Mouse (Mus musculus): ENCODE results near the gene Zbtb20. TPM values are rescaled to one million over a fixed set of nuclear protein-coding genes. Genes with fewer than 3 reads are reported as not detected.

Gene Zbtb20
- polyA plus RNA-seq, 1 experiment = 9.6 TPM

GRCm38 (mm10) chr16:42880046-42880445 is 4.4 kb downstream of the Zbtb20 start:
- Histone ChIP-seq H3K4me1 (ENCODE audit: control insufficient read depth, insufficient read depth, insufficient read length, low read length) (no peaks in the 10 kb centered on the region), H3K27me3 (ENCODE audit: control insufficient read depth, insufficient read depth, low read length) (no peaks in the 10 kb centered on the region), H3K4me3 (ENCODE audit: low read depth, low read length) (no peak overlapping the region), H3K36me3 (ENCODE audit: control insufficient read depth, insufficient read depth, low read length) (no peaks in the 10 kb centered on the region), H3K27ac (ENCODE audit: insufficient read depth, low read depth, low read length) (no peak overlapping the region)
- TF ChIP-seq CTCF (IDR thresholded peaks at IDR 0.05; ENCODE audit: extremely low read depth, insufficient read length, insufficient replicate concordance, low read depth, low read length) = no peak
- no peak for TF ChIP-seq POLR2A (IDR thresholded peaks at IDR 0.05; ENCODE audit: low read depth, low read length)
- WGBS = 78% methylated on average over 3 of the region's 3 CpGs

- no peaks in the 10 kb centered on the region for H3K27me3 ChIP-seq (ENCODE audit: control insufficient read depth, insufficient read depth, low read length)
- no peaks in the 10 kb centered on the region for H3K4me1 ChIP-seq (ENCODE audit: control insufficient read depth, insufficient read depth, insufficient read length, low read length)
- H3K27ac ChIP-seq (ENCODE audit: insufficient read depth, low read depth, low read length) = no peak overlapping the region
- TF ChIP-seq CTCF (IDR thresholded peaks at IDR 0.05; ENCODE audit: extremely low read depth, insufficient read length, insufficient replicate concordance, low read depth, low read length) (no peak), POLR2A (IDR thresholded peaks at IDR 0.05; ENCODE audit: low read depth, low read length) (no peak)
- H3K36me3 ChIP-seq (ENCODE audit: control insufficient read depth, insufficient read depth, low read length) = no peaks in the 10 kb centered on the region
- H3K4me3 ChIP-seq (ENCODE audit: low read depth, low read length) = no peak overlapping the region
- WGBS = 77% methylated on average over 2 of the region's 2 CpGs
Measured at GRCm38 (mm10) chr16:42885538-42885937, 9.9 kb downstream of the Zbtb20 start.

- WGBS = 89% methylated on average over 7 of the region's 7 CpGs
Measured at GRCm38 (mm10) chr16:42885964-42886363, 10.3 kb downstream of the Zbtb20 start.

DNA sequence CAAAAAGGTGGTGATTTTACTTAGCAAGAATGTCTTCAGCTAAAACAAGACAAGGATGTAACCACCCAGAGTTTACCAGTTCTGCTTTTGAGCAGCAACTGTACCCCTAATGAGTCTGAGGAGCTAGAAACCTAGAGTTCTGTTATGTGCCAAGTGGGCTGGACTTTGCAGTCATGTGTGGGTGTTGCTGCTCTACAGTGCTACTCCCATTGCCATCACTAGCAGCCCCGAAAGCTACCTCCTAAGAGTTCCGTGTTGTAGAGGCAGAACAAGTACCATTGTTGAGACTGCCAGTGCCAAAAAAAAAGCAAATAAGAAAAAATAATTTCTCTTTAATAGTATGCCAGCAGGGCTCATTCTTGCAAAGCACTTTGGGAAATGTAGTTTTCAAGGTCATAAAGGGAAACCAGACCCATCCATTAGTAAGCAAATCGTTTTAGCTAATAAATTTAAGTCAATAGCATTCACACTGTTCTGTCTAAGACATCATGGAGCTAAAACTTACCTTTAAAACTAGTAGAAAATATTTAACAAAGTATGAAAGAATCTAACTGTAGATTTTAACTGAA is 21.5 kb downstream of the Zbtb20 start:
- H3K27ac ChIP-seq (ENCODE audit: insufficient read depth, low read depth, low read length) = no peak overlapping the region
- WGBS = 66% methylated on average over 3 of the region's 3 CpGs
- H3K4me1 ChIP-seq (ENCODE audit: control insufficient read depth, insufficient read depth, insufficient read length, low read length) = no peaks in the 10 kb centered on the region
- H3K4me3 ChIP-seq (ENCODE audit: low read depth, low read length) = no peak overlapping the region
- TF ChIP-seq POLR2A (IDR thresholded peaks at IDR 0.05; ENCODE audit: low read depth, low read length) = no peak
- no peak for TF ChIP-seq CTCF (IDR thresholded peaks at IDR 0.05; ENCODE audit: extremely low read depth, insufficient read length, insufficient replicate concordance, low read depth, low read length)
- no peaks in the 10 kb centered on the region for H3K27me3 ChIP-seq (ENCODE audit: control insufficient read depth, insufficient read depth, low read length)
- H3K36me3 ChIP-seq (ENCODE audit: control insufficient read depth, insufficient read depth, low read length) = no peaks in the 10 kb centered on the region

More at GRCm38 (mm10) chr16:42885964-42886363, 10.3 kb downstream of the Zbtb20 start:
- no peak for TF ChIP-seq POLR2A (IDR thresholded peaks at IDR 0.05; ENCODE audit: low read depth, low read length)
- H3K4me1 ChIP-seq (ENCODE audit: control insufficient read depth, insufficient read depth, insufficient read length, low read length) = no peaks in the 10 kb centered on the region
- no peaks in the 10 kb centered on the region for H3K27me3 ChIP-seq (ENCODE audit: control insufficient read depth, insufficient read depth, low read length)
- H3K36me3 ChIP-seq (ENCODE audit: control insufficient read depth, insufficient read depth, low read length) = no peaks in the 10 kb centered on the region
- no peak overlapping the region for H3K27ac ChIP-seq (ENCODE audit: insufficient read depth, low read depth, low read length)
- H3K4me3 ChIP-seq (ENCODE audit: low read depth, low read length) = no peak overlapping the region

DNA sequence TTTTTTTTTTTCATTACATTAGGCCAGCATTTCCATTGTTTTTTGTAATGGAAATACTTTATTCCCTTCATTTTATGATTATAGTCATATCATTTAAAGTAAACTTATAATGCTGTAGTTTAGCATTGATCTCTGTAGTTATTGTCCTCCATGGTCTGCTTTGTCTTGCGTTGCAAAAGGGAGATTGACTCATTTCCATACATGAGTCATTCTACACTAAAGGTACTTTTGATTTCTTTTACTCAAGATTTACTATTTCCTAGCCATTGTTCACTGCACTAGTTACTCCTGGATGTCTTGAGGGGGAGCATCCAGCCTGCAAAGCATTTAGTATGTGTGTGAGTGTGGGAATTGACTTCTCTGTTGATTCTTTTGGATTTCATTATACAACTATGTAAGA is 24.6 kb downstream of the Zbtb20 start:
- H3K27ac ChIP-seq (ENCODE audit: insufficient read depth, low read depth, low read length) = no peak overlapping the region
- no peaks in the 10 kb centered on the region for H3K36me3 ChIP-seq (ENCODE audit: control insufficient read depth, insufficient read depth, low read length)
- no peaks in the 10 kb centered on the region for H3K27me3 ChIP-seq (ENCODE audit: control insufficient read depth, insufficient read depth, low read length)
- TF ChIP-seq CTCF (IDR thresholded peaks at IDR 0.05; ENCODE audit: extremely low read depth, insufficient read length, insufficient replicate concordance, low read depth, low read length) (no peak), POLR2A (IDR thresholded peaks at IDR 0.05; ENCODE audit: low read depth, low read length) (no peak)
- H3K4me1 ChIP-seq (ENCODE audit: control insufficient read depth, insufficient read depth, insufficient read length, low read length) = no peaks in the 10 kb centered on the region
- no peak overlapping the region for H3K4me3 ChIP-seq (ENCODE audit: low read depth, low read length)
- WGBS = 78% methylated on average over 1 of the region's 1 CpGs

DNA sequence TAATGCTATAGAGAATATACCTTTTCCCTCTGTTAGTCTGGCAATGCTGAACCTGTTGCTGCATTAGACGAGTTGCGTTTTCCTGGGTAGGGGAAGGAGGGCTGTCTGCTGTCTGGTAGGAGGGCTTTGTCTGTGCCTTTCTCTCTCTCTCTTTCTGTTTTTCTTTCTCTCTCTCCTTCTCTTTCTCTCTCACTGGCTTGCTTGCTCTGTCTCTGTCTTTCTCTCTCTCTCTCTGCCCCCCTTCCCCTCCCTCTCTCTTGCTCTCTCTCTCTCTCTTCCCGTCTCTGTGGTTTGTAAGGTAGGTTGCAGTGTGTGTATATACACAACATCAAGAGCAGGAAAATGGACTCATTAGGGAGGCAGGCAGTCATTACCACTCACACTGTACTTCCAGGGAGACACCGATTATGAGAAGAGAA is 31.6 kb downstream of the Zbtb20 start:
- peak overlapping the region; percentile 90 for H3K27ac ChIP-seq (ENCODE audit: insufficient read depth, low read depth, low read length)
- 2% methylated on average over 4 of the region's 4 CpGs for WGBS
- 0 out of 2 replicates have a peak, but pooled peaks cover 2% of the 10 kb centered on the region for H3K4me1 ChIP-seq (ENCODE audit: control insufficient read depth, insufficient read depth, insufficient read length, low read length)
- no peaks in the 10 kb centered on the region for H3K36me3 ChIP-seq (ENCODE audit: control insufficient read depth, insufficient read depth, low read length)
- H3K4me3 ChIP-seq (ENCODE audit: low read depth, low read length) = peak overlapping the region; percentile 50
- H3K27me3 ChIP-seq (ENCODE audit: control insufficient read depth, insufficient read depth, low read length) = no peaks in the 10 kb centered on the region
- TF ChIP-seq POLR2A (IDR thresholded peaks at IDR 0.05; ENCODE audit: low read depth, low read length) = no peak
- TF ChIP-seq CTCF (IDR thresholded peaks at IDR 0.05; ENCODE audit: extremely low read depth, insufficient read length, insufficient replicate concordance, low read depth, low read length) = no peak

DNA sequence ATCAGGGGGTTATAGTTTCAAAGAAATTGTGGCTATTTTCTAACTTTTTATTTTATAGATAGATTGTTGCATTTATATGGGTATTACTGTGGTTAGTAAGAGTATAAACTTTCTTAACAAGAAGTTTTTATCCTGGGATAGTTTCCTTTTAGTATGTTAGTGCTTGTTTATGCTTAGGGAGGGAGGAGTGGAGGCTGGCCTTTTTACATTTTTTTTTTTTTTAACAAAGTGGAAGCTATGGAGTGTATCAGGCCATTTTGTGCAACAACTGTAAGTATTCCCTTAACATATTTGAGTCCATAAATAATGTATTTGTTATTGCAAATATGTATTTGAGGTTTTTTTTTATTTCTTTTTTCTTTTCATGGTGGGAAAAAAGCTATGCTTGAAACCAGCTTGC is 32.7 kb downstream of the Zbtb20 start:
- no peak overlapping the region for H3K27ac ChIP-seq (ENCODE audit: insufficient read depth, low read depth, low read length)
- H3K27me3 ChIP-seq (ENCODE audit: control insufficient read depth, insufficient read depth, low read length) = no peaks in the 10 kb centered on the region
- no peak overlapping the region for H3K4me3 ChIP-seq (ENCODE audit: low read depth, low read length)
- H3K36me3 ChIP-seq (ENCODE audit: control insufficient read depth, insufficient read depth, low read length) = no peaks in the 10 kb centered on the region
- 0 out of 2 replicates have a peak, but pooled peaks cover 2% of the 10 kb centered on the region for H3K4me1 ChIP-seq (ENCODE audit: control insufficient read depth, insufficient read depth, insufficient read length, low read length)
- TF ChIP-seq POLR2A (IDR thresholded peaks at IDR 0.05; ENCODE audit: low read depth, low read length) = no peak
- TF ChIP-seq CTCF (IDR thresholded peaks at IDR 0.05; ENCODE audit: extremely low read depth, insufficient read length, insufficient replicate concordance, low read depth, low read length) = no peak

All from small intestine, adult 2 months (tissue).